Mouse (Mus musculus) retina, embryonic 14.5 days (tissue): ENCODE measurements at regions not wholly inside any gene's neighbourhood (a gene's known extent, or its start where the extent isn't known, plus 50 kb on each side); places are given as distances from the start of the nearest gene placed in this dataset.

Experiments
- DNase-seq: peaks from one replicate; pipeline ENCODE4 v3.0.0-alpha.2; 2015; ENCODE audit warnings: low spot score

DNA sequence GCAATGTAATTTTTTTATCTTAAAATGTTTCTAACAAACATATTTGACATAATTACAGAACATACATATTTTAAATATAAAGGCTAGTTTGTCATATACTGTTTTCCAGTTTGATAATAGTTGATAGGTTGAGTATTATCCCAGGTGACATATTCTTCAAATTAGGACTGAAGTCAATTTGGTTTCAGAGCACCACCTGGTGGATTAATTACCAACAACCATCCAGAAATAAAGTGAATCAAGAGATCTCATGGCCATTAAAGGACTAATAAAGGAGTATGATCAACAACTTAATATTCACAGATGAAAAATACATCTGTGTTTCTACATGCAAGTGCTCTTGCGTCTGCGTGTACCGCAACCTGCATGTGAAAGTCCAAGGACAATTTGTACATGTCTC, 50.3 kb upstream of the Nmu start:
- peak; percentile 49 for DNase-seq

- DNase-seq, result no peak
Measured at GRCm38 (mm10) chr5:76416256-76416655, 52.7 kb upstream of the Nmu start.

- DNase-seq, result no peak
Measured at GRCm38 (mm10) chr5:76417137-76417536, 53.5 kb upstream of the Nmu start.

GRCm38 (mm10) chr5:76418901-76419823, 55.6 kb upstream of the Nmu start:
- DNase-seq, result no peak

DNA sequence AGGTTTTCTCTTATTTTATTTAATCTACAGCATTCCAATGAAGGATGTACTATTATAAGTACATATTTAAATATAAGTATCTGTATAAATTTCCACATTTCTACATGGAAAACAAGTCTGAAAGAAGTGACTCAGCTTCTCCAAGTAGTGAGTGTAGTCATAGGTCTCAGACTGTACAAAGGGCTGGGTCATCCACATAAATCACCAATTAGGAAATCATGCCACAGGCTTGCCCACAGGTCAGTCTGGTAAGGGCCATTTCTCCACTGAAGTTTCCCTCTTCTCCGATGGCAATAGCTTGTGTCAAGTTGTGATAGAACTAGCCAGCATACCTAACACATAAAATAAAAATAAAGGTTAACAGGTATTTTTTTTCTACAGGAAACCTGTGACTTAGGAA, 56.3 kb upstream of the Nmu start:
- DNase-seq, result no peak

DNA sequence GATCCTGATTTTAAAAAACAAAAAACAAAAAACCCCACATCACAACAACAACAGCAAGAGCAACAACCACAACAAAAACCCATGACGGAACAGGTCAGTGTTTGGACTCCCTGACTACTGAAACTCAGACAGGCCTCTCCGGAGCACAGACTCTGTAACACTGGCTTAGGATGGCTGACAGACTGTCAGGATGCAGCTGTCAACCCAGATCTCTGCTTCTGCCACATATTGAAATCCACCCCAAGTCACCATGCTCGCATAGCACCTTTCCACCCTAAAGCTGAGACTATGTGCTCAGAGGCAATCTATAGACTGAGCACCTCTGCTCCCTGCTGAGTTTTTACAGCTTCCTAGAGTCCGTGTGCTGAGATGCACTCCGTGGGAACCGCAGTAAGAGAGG, 57.0 kb upstream of the Nmu start:
- DNase-seq, result no peak

DNA sequence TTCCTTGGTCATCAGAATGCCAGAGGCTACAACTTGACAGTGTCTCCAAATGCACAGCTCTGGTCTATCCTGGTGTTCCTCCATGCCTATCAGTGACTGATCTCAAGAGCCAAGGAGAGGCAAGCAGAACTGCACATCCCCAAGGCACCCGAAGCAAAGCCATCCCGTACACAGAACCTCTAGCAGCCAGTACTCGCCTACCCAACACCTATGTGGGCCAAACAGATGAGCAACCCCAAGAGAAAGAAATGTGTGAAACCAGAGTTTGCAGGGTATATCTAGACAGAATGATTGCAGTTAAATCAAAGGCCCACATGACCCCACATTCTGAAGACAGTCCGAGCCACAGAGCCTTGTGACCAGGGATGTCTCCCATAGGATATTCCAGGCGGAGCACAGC, 60.0 kb upstream of the Nmu start:
- no peak for DNase-seq

- DNase-seq, result no peak
Measured at GRCm38 (mm10) chr5:76425680-76426079, 58.2 kb upstream of the Gm7271 start.

DNA sequence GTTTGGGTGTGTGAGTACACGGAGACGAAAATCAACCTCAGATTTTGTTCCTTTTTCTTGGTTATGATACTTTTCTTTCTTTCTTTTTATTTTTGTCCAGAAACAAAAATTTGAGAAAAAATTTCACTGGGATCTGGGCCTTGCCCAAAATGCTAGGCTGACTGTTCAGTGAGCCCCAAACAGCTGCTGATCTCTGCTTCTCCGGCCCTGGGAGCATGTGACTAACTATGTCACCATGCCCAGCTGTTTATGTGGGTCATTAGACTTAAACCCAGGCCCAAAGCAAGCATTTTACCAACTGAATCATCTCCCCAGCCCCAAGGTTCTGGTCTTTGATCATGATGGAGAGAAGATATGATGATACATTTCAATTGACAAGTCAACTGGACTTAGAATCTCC, 56.3 kb upstream of the Gm7271 start:
- DNase-seq, result no peak

GRCm38 (mm10) chr5:76429441-76429840, 54.4 kb upstream of the Gm7271 start:
- DNase-seq, result peak; percentile 34

- no peak for DNase-seq
Measured at GRCm38 (mm10) chr5:76433623-76434022, 50.2 kb upstream of the Gm7271 start.
